ENCODE assay signal across 8 mouse cellular contexts in genomic region chr7:80215398-80215797, GRCm38 (mm10). TPM values are rescaled to one million over a fixed set of nuclear protein-coding genes. Genes with fewer than 3 reads are reported as not detected.
A peak's percentile ranks its signal among the peaks of the same experiment; 100 is the strongest.
DNase-seq lines count a peak whose midpoint lies in the region; ATAC-seq and TF ChIP-seq lines count a peak whose summit lies in the region.

No protein-coding gene starts in this region.

- no peak overlapping the region for H3K4me3 ChIP-seq in forebrain, embryonic 14.5 days (ENCODE audit: low read depth, low read length)
- H3K4me3 ChIP-seq in lung, embryonic 14.5 days (ENCODE audit: low read depth, low read length) = no peak overlapping the region

- intact Hi-C loops in heart, postnatal 14 days (cut with DNase I) = loop anchor here (1.0 to 10.0 kb wide), 3 partner anchors 58 to 191 kb away; partner anchors contain the start of gene Zfp710

- TF ChIP-seq CTCF in lung, embryonic 14.5 days (IDR thresholded peaks at IDR 0.05; ENCODE audit: low read depth) = peak; percentile 93

- WGBS in forebrain, embryonic 14.5 days = 15% methylated on average over 4 of the region's 4 CpGs
- 14% methylated on average over 4 of the region's 4 CpGs for WGBS in lung, embryonic 14.5 days

- H3K27ac ChIP-seq in forebrain, embryonic 14.5 days (ENCODE audit: low read depth, low read length) = peak overlapping the region; percentile 81
- no peak overlapping the region for H3K27ac ChIP-seq in lung, embryonic 14.5 days (ENCODE audit: low read depth)

- peak; percentile 93 for ATAC-seq in forebrain, embryonic 14.5 days
- ATAC-seq in lung, embryonic 14.5 days (ENCODE audit: insufficient read depth) = peak; percentile 78

- H3K36me3 ChIP-seq in forebrain, embryonic 14.5 days (ENCODE audit: control insufficient read depth, insufficient read depth, low read length) = peaks cover 63% of the 10 kb centered on the region
- peaks cover 52% of the 10 kb centered on the region for H3K36me3 ChIP-seq in lung, embryonic 14.5 days (ENCODE audit: insufficient read depth)

- no peaks in the 10 kb centered on the region for H3K27me3 ChIP-seq in forebrain, embryonic 14.5 days (replicated peaks; ENCODE audit: control insufficient read depth, insufficient read depth, low read length)
- no peaks in the 10 kb centered on the region for H3K27me3 ChIP-seq in lung, embryonic 14.5 days (ENCODE audit: insufficient read depth, low read length)

- no peaks in the 10 kb centered on the region for H3K9me3 ChIP-seq in forebrain, embryonic 14.5 days (replicated peaks; ENCODE audit: control insufficient read depth, low read length)
- H3K9me3 ChIP-seq in lung, embryonic 14.5 days (ENCODE audit: low read depth, low read length) = no peaks in the 10 kb centered on the region

- H3K4me1 ChIP-seq in forebrain, embryonic 14.5 days (ENCODE audit: control insufficient read depth, insufficient read depth, low read length) = peaks cover 4% of the 10 kb centered on the region; the same call in 1 of the 2 replicates
- H3K4me1 ChIP-seq in lung, embryonic 14.5 days (ENCODE audit: insufficient read depth) = no peaks in the 10 kb centered on the region

- no peak overlapping the region for H3K4me2 ChIP-seq in forebrain, embryonic 14.5 days (ENCODE audit: low read length)
- H3K4me2 ChIP-seq in lung, embryonic 14.5 days = no peak overlapping the region

- peak overlapping the region; percentile 56 for H3K9ac ChIP-seq in forebrain, embryonic 14.5 days (ENCODE audit: low read length)
- H3K9ac ChIP-seq in lung, embryonic 14.5 days = no peak overlapping the region; the same call in 1 of the 2 replicates

- peak; percentile 81 for DNase-seq in MN1 (ENCODE audit: low spot score)
- peak; percentile 66 for DNase-seq in cerebellum, adult 11-12 months
- DNase-seq in forebrain, embryonic 14.5 days (ENCODE audit: low spot score) = peak; percentile 90
- DNase-seq in heart, postnatal 14 days = peak; percentile 82 to 89
- DNase-seq in layer of hippocampus, adult 18-20 months (ENCODE audit: low spot score in 2 of 2) = peak; percentile 49 to 84
- DNase-seq in lung, embryonic 14.5 days = peak; percentile 87
- DNase-seq in ovary, postnatal 14 days (ENCODE audit: low spot score) = peak; percentile 73
- peak; percentile 89 for DNase-seq in thymus, postnatal 14 days

RNA-seq across cellular contexts. Expression of gene Cib1, which starts 17.2 kb away (rescaled TPM):
- 32.7 and 38.5 TPM in 2 replicates for polyA plus RNA-seq in forebrain, embryonic 14.5 days (2014; fragmentation: Nextera tagmentation; extraction: Ambion mirVana)
- total RNA-seq in heart, postnatal 14 days (2021) = 10 to 100 TPM; 18.1 to 22.5 TPM
- 10 to 100 TPM; 22.3 to 25.3 TPM for total RNA-seq in layer of hippocampus, adult 18-20 months (2021)
- 66.4 and 67.4 TPM in 2 replicates for polyA plus RNA-seq in lung, embryonic 14.5 days (2014; fragmentation: Nextera tagmentation; extraction: Ambion mirVana)

RNA-seq across cellular contexts. Expression of gene Gdpgp1, which starts 17.3 kb away (rescaled TPM):
- 2.1 and 2.7 TPM in 2 replicates for polyA plus RNA-seq in forebrain, embryonic 14.5 days (2014; fragmentation: Nextera tagmentation; extraction: Ambion mirVana)
- total RNA-seq in heart, postnatal 14 days (2021) = 1 to 10 TPM; 1.9 TPM
- total RNA-seq in layer of hippocampus, adult 18-20 months (2021) = 1 to 10 TPM; 6.0 to 6.1 TPM
- 3.9 and 4.0 TPM in 2 replicates for polyA plus RNA-seq in lung, embryonic 14.5 days (2014; fragmentation: Nextera tagmentation; extraction: Ambion mirVana)

RNA-seq across cellular contexts. Expression of gene Sema4b, which starts 28.8 kb away (rescaled TPM):
- 11.6 and 12.8 TPM in 2 replicates for polyA plus RNA-seq in forebrain, embryonic 14.5 days (2014; fragmentation: Nextera tagmentation; extraction: Ambion mirVana)
- 10 to 100 TPM; 12.9 to 13.4 TPM for total RNA-seq in heart, postnatal 14 days (2021)
- total RNA-seq in layer of hippocampus, adult 18-20 months (2021) = 10 to 100 TPM; 22.0 to 23.6 TPM
- 11.9 and 12.8 TPM in 2 replicates for polyA plus RNA-seq in lung, embryonic 14.5 days (2014; fragmentation: Nextera tagmentation; extraction: Ambion mirVana)

RNA-seq across cellular contexts. Expression of gene Ttll13, which starts 30.8 kb away (rescaled TPM):
- 0.87 and 1.2 TPM in 2 replicates for polyA plus RNA-seq in forebrain, embryonic 14.5 days (2014; fragmentation: Nextera tagmentation; extraction: Ambion mirVana)
- under 1 TPM; 0.46 to 0.55 TPM for total RNA-seq in heart, postnatal 14 days (2021)
- total RNA-seq in layer of hippocampus, adult 18-20 months (2021) = 1 to 10 TPM; 1.9 to 2.8 TPM
- polyA plus RNA-seq in lung, embryonic 14.5 days (2014; fragmentation: Nextera tagmentation; extraction: Ambion mirVana) = 0.50 and 0.71 TPM in 2 replicates

RNA-seq across cellular contexts. Expression of gene Ngrn, which starts 45.6 kb away (rescaled TPM):
- 71.2 and 71.8 TPM in 2 replicates for polyA plus RNA-seq in forebrain, embryonic 14.5 days (2014; fragmentation: Nextera tagmentation; extraction: Ambion mirVana)
- 10 to 100 TPM; 25.2 to 25.6 TPM for total RNA-seq in heart, postnatal 14 days (2021)
- 10 to 100 TPM; 44.3 to 44.6 TPM for total RNA-seq in layer of hippocampus, adult 18-20 months (2021)
- polyA plus RNA-seq in lung, embryonic 14.5 days (2014; fragmentation: Nextera tagmentation; extraction: Ambion mirVana) = 40.1 and 41.0 TPM in 2 replicates
